In genomic region chr6:92219445-92219844, GRCm38 (mm10) we compare ENCODE assay signal across 7 mouse cellular contexts. TPM values are rescaled to one million over a fixed set of nuclear protein-coding genes. Genes with fewer than 3 reads are reported as not detected.
DNase-seq lines count a peak whose midpoint lies in the region; ATAC-seq and TF ChIP-seq lines count a peak whose summit lies in the region.

No protein-coding gene starts in this region.

- peak; percentile 32 to 60 for DNase-seq in layer of hippocampus, adult 2 months (ENCODE audit: low spot score in 2 of 2)
- DNase-seq in layer of hippocampus, adult 9-10 months (ENCODE audit: low spot score) = no peak
- DNase-seq in ES-E14 (ENCODE audit: low read depth, low spot score) = peak; percentile 55
- DNase-seq in adrenal gland, postnatal 14 days = peak; percentile 64
- peak; percentile 74 for DNase-seq in hindbrain, postnatal 0 days (ENCODE audit: low spot score)
- DNase-seq in limb, embryonic 10.5 days (ENCODE audit: low spot score) = peak; percentile 45
- DNase-seq in right cerebral cortex, adult 2 months (ENCODE audit: low spot score in 2 of 2) = peak; percentile 52 to 66

- WGBS in hindbrain, postnatal 0 days = 54% methylated on average over 3 of the region's 3 CpGs
- 53% methylated on average over 3 of the region's 3 CpGs for WGBS in limb, embryonic 10.5 days

- no peak overlapping the region for H3K9ac ChIP-seq in ES-E14 (ENCODE audit: insufficient read depth, low read depth, low read length, poor library complexity, severe bottlenecking)
- H3K9ac ChIP-seq in hindbrain, postnatal 0 days (replicated peaks; ENCODE audit: low read length) = no peak overlapping the region

- peaks cover 2 to 5% of the 10 kb centered on the region in 2 experiments; a peak in 2 of 4 replicates for H3K4me1 ChIP-seq in ES-E14 (ENCODE audit: control insufficient read depth in 2 of 2, insufficient read depth in 2 of 2, low read length in 2 of 2, poor library complexity in 1 of 2)
- no peaks in the 10 kb centered on the region for H3K4me1 ChIP-seq in hindbrain, postnatal 0 days (ENCODE audit: insufficient read depth, low read length)
- no peaks in the 10 kb centered on the region for H3K4me1 ChIP-seq in limb, embryonic 10.5 days

- peak; percentile 79 for TF ChIP-seq CTCF in layer of hippocampus, adult 2 months (conservative IDR thresholded peaks at IDR 0.05)
- TF ChIP-seq CTCF in hindbrain, postnatal 0 days (IDR thresholded peaks at IDR 0.05; ENCODE audit: low read depth) = peak; percentile 80

- no peaks in the 10 kb centered on the region for H3K27me3 ChIP-seq in hindbrain, postnatal 0 days (ENCODE audit: insufficient read depth, low read length)
- H3K27me3 ChIP-seq in limb, embryonic 10.5 days (ENCODE audit: low read depth, poor library complexity, severe bottlenecking) = 0 out of 2 replicates have a peak, but pooled peaks cover 7% of the 10 kb centered on the region

- in situ Hi-C loops in ES-E14 (cut with MboI; ENCODE audit: low sequenced_read_pairs in 2 of 2, unreplicated experiment in 2 of 2) = loop anchor here (5.0 kb wide), 1 partner anchor 53 kb away; no protein-coding TSS in a partner anchor

- H3K4me2 ChIP-seq in hindbrain, postnatal 0 days (ENCODE audit: low read depth, low read length) = no peak overlapping the region

- peak; percentile 53; the same call in 1 of the 2 replicates for ATAC-seq in hindbrain, postnatal 0 days

- no peaks in the 10 kb centered on the region for H3K9me3 ChIP-seq in ES-E14 (ENCODE audit: control insufficient read depth, insufficient read depth, low read depth, low read length)
- H3K9me3 ChIP-seq in hindbrain, postnatal 0 days (ENCODE audit: low read length) = no peaks in the 10 kb centered on the region
- H3K9me3 ChIP-seq in limb, embryonic 10.5 days (replicated peaks) = no peaks in the 10 kb centered on the region

- no peak overlapping the region for H3K4me3 ChIP-seq in layer of hippocampus, adult 2 months
- no peak overlapping the region for H3K4me3 ChIP-seq in ES-E14 (ENCODE audit: insufficient read depth in 1 of 2, low read depth in 1 of 2, low read length in 2 of 2, poor library complexity in 1 of 2, severe bottlenecking in 1 of 2)
- no peak overlapping the region for H3K4me3 ChIP-seq in hindbrain, postnatal 0 days (ENCODE audit: low read length)
- no peak overlapping the region for H3K4me3 ChIP-seq in limb, embryonic 10.5 days

- H3K27ac ChIP-seq in layer of hippocampus, adult 2 months = no peak overlapping the region
- no peak overlapping the region for H3K27ac ChIP-seq in ES-E14 (ENCODE audit: insufficient read depth, low read depth, low read length, poor library complexity, severe bottlenecking)
- H3K27ac ChIP-seq in hindbrain, postnatal 0 days = no peak overlapping the region
- H3K27ac ChIP-seq in limb, embryonic 10.5 days = no peak overlapping the region

- no peaks in the 10 kb centered on the region for H3K36me3 ChIP-seq in ES-E14 (ENCODE audit: control insufficient read depth, insufficient read depth, low read length, poor library complexity, severe bottlenecking)
- no peaks in the 10 kb centered on the region for H3K36me3 ChIP-seq in hindbrain, postnatal 0 days (ENCODE audit: insufficient read depth, low read length)
- H3K36me3 ChIP-seq in limb, embryonic 10.5 days = no peaks in the 10 kb centered on the region

TF ChIP-seq in ES-E14, 5 proteins besides CTCF, POLR2A, EP300 and RAD21:
- no peak for TF ChIP-seq ZNF384 (IDR thresholded peaks at IDR 0.05; ENCODE audit: low read depth, low read length)
- TF ChIP-seq ZC3H11A (IDR thresholded peaks at IDR 0.05; ENCODE audit: borderline replicate concordance, low read depth, low read length) = peak; percentile 97
- no peak for TF ChIP-seq MAFK (IDR thresholded peaks at IDR 0.05; ENCODE audit: insufficient read depth, low read depth, low read length)

RNA-seq across cellular contexts. Expression of gene Rbsn, which starts 4.7 kb away (rescaled TPM):
- 10 to 100 TPM; 42.8 to 44.1 TPM for total RNA-seq in layer of hippocampus, adult 2 months (2021)
- total RNA-seq in ES-E14 (2012; rRNA removed) = 14.7 and 17.9 TPM in 2 replicates
- 21.2 and 24.1 TPM in 2 replicates for total RNA-seq in adrenal gland, postnatal 14 days (2021)
- 23.4 and 29.0 TPM in 2 replicates for total RNA-seq in hindbrain, postnatal 0 days (2014; rRNA removed)
- polyA plus RNA-seq in hindbrain, postnatal 0 days (2015; fragmentation: Nextera tagmentation; extraction: Ambion mirVana) = 33.8 and 36.0 TPM in 2 replicates
- polyA plus RNA-seq in limb, embryonic 10.5 days (2016; fragmentation: Nextera tagmentation; extraction: Ambion mirVana) = 26.4 and 30.1 TPM in 2 replicates

RNA-seq across cellular contexts. Expression of gene Trh, which starts 25.0 kb away (rescaled TPM):
- total RNA-seq in layer of hippocampus, adult 2 months (2021) = 1 to 10 TPM; 1.3 to 2.2 TPM
- total RNA-seq in ES-E14 (2012; rRNA removed) = 495 and 1,395 TPM in 2 replicates
- not detected in 2 replicates for total RNA-seq in adrenal gland, postnatal 14 days (2021)
- 0.72 and 4.0 TPM in 2 replicates for total RNA-seq in hindbrain, postnatal 0 days (2014; rRNA removed)
- polyA plus RNA-seq in hindbrain, postnatal 0 days (2015; fragmentation: Nextera tagmentation; extraction: Ambion mirVana) = 5.2 and 5.5 TPM in 2 replicates
- polyA plus RNA-seq in limb, embryonic 10.5 days (2016; fragmentation: Nextera tagmentation; extraction: Ambion mirVana) = not detected in 2 replicates

RNA-seq across cellular contexts. Expression of gene Mrps25, which starts 35.6 kb away (rescaled TPM):
- total RNA-seq in layer of hippocampus, adult 2 months (2021) = 10 to 100 TPM; 49.5 to 51.8 TPM
- 66.4 and 83.2 TPM in 2 replicates for total RNA-seq in ES-E14 (2012; rRNA removed)
- 58.9 and 60.0 TPM in 2 replicates for total RNA-seq in adrenal gland, postnatal 14 days (2021)
- total RNA-seq in hindbrain, postnatal 0 days (2014; rRNA removed) = 14.8 and 33.6 TPM in 2 replicates
- polyA plus RNA-seq in hindbrain, postnatal 0 days (2015; fragmentation: Nextera tagmentation; extraction: Ambion mirVana) = 63.5 and 64.4 TPM in 2 replicates
- 97.2 and 105 TPM in 2 replicates for polyA plus RNA-seq in limb, embryonic 10.5 days (2016; fragmentation: Nextera tagmentation; extraction: Ambion mirVana)

Comparison
In these comparisons a context has a peak if more than half of its experiments do, and no peak if none do; other contexts are left out.
1. RNA of gene Trh, which starts 25.0 kb away (total RNA-seq): 495 to 1,395 TPM in ES-E14; 0.72 to 4.0 TPM in hindbrain, postnatal 0 days, 1.3 to 2.2 TPM in layer of hippocampus, adult 2 months and not detected in adrenal gland, postnatal 14 days; every median in the first group is over 10 times any median in the second.